Mouse (Mus musculus) T-helper 17 cell (primary cell): ENCODE results near the gene Hspa12a.

Experiments
- in situ Hi-C, 2 experiments: fragments of 300-600 bp; cut with MboI, MseI; formaldehyde crosslinking; loops; 1 replicate in 1 of 2; 2 replicates in 1 of 2; pipeline ENCODE4 v1.15.1; 2025; ENCODE audit warnings: high pct_unique_total_duplicates in 2 of 2

The Hspa12a gene

DNA sequence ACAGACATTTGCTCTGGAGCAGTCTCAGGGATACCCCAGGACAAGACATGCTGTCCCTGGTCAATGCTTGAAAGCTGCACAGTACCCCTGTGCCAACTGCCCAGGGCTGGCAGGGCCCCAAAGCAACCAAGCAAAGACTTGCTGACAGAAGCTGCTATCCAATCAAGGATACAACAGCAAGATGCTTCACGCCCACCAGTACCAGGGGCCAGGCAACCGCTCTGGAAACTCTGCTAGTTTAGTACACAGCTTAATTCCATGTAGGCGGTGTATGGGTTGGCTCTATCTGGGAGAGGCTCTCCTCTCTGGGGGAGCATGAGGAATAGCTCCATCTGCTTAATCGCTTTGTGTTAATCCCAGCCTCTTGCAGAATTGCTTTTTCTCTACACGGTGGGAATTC, 113.9 kb downstream of the Hspa12a start:
- in situ Hi-C loops: no loop called here

DNA sequence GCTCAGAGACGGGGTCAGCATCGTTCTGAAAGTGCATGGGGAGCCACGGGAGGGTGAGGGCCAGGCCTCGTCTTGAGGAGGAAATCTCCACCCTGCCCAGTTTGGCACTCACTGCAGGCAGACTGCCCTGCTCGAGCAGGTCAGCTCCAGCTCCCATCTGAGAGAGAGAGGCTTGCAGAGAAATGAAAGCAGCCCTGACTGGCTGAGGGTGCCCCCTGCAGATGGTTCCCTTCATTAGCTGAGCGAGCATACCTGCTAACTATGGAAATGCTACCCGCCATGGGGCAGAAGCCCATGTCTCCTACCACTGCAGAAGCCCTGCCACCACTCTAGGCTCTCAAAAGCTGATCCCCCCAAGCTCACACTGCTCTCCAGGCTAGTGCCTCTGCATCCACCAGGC, 115.8 kb downstream of the Hspa12a start:
- in situ Hi-C loops: no loop called here

DNA sequence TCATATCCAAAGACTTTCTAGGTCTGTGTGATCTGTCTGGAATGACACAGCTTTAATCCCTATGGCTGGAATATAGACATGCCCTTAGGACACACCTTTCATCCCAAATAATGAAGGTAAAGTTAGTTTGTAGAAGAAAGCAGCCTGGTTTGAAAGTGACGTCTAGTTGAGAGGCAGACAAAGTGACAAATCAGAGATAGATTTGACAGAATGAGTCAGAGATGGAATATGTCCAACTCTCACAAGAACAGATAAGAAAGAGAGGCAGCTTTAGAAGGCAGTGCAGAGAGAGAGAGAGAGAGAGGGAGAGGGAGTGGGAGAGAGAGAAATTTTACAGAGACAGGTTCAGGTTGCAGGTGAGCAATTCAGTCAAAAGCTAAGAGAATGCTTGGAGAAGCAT, 119.1 kb downstream of the Hspa12a start:
- in situ Hi-C loops: no loop called here

DNA sequence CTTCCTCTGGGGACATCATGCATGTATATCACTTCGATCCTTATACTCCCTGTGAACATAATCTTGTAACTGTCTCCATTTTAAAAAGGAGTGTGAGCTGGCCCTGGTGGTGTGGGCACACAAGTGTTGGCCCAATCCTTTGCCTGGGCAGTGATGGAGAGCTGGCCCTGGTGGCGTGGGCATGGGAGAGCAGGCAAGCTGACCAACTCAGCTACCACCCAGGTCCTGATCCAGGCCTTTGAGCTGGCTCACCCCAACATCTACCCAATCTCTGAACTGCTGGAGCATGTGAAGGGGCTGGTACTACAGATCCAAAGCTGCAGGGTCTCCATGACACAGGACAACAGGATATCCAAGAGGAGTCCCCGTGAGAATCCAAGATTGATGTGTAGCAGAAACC, 120.2 kb downstream of the Hspa12a start:
- in situ Hi-C loops: no loop called here

GRCm38 (mm10) chr19:58822454-58823200, 120.8 kb downstream of the Hspa12a start:
- in situ Hi-C loops: no loop called here

GRCm38 (mm10) chr19:58818571-58819415, 124.7 kb downstream of the Hspa12a start:
- in situ Hi-C loops: loop anchor here in 1 of 2 experiments (10.0 kb wide), 1 partner anchor 386 kb away; no protein-coding TSS in a partner anchor

- in situ Hi-C loops: loop anchor here in 1 of 2 experiments (10.0 kb wide), 1 partner anchor 387 kb away; no protein-coding TSS in a partner anchor
Observed at GRCm38 (mm10) chr19:58817398-58817797, 126.1 kb downstream of the Hspa12a start.

- in situ Hi-C loops: loop anchor here in 1 of 2 experiments (10.0 kb wide), 1 partner anchor 388 kb away; no protein-coding TSS in a partner anchor
Observed at GRCm38 (mm10) chr19:58816453-58817041, 126.9 kb downstream of the Hspa12a start.

GRCm38 (mm10) chr19:58815179-58815922, 128.1 kb downstream of the Hspa12a start:
- in situ Hi-C loops: loop anchor here in 1 of 2 experiments (10.0 kb wide), 1 partner anchor 389 kb away; no protein-coding TSS in a partner anchor

- in situ Hi-C loops: loop anchor here in 1 of 2 experiments (10.0 kb wide), 1 partner anchor 394 kb away; no protein-coding TSS in a partner anchor
Observed at GRCm38 (mm10) chr19:58810536-58810935, 132.9 kb downstream of the Hspa12a start.

GRCm38 (mm10) chr19:58808864-58809263, 134.6 kb downstream of the Hspa12a start:
- in situ Hi-C loops: loop anchor here in 1 of 2 experiments (5.0 kb wide), 1 partner anchor 98 kb away; no protein-coding TSS in a partner anchor

- in situ Hi-C loops: loop anchor here in 1 of 2 experiments (5.0 kb wide), 1 partner anchor 101 kb away; no protein-coding TSS in a partner anchor
Observed at GRCm38 (mm10) chr19:58806364-58806763, 137.1 kb downstream of the Hspa12a start.

- in situ Hi-C loops: loop anchor here in 1 of 2 experiments (5.0 kb wide), 1 partner anchor 102 kb away; no protein-coding TSS in a partner anchor
Observed at GRCm38 (mm10) chr19:58805191-58805779, 138.2 kb downstream of the Hspa12a start.

- in situ Hi-C loops: no loop called here
Observed at GRCm38 (mm10) chr19:58795114-58795669, 148.3 kb downstream of the Hspa12a start.

GRCm38 (mm10) chr19:58794284-58794683, 149.2 kb downstream of the Hspa12a start, which contains the start of gene 1700019N19Rik:
TSS of gene 1700019N19Rik (minus strand) at chr19:58794461.
- in situ Hi-C loops: no loop called here

DNA sequence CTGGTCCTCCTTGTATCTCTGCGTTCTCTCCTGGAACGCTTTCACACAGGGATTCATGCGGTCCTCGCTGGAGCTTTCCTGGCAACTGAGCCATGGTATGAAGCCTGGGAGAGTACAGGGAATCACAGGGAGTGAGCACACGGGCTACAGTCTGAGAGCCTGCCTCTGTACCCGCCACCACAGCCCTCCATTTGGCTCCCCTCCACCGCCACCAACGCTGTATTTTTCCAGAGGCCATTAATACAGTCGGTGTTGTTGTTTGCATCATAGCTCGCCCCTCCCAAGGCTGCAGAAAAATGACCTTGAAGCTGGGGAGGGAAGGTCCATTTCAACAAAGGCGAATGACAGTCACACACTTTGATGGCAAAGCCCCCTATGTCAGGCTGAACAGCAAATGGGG, 154.3 kb downstream of the Hspa12a start:
- in situ Hi-C loops: loop anchor here in 1 of 2 experiments (5.0 kb wide), 1 partner anchor 42 kb away; no protein-coding TSS in a partner anchor

GRCm38 (mm10) chr19:58783938-58784337, 159.5 kb downstream of the Hspa12a start:
- in situ Hi-C loops: no loop called here

DNA sequence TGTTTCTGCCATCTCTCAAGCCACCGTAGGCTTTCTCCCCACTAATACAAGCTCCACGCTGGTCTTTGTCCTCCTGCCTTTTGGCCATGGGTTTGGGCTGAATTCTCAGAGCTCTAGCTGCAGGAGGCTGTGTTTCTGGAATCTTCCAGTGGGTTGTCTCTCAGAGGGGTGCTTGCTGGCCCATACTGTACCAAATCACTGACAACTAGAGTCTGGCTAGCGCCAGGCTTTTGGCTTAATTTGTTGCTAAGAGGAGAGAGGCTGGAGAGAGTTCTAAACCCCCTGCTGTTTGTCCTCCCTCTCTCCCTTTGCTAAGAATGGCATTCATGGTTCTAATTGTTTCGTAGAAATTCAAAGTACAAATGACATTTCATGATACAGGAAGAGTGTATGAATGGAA, 161.9 kb downstream of the Hspa12a start:
- in situ Hi-C loops: no loop called here

- in situ Hi-C loops: no loop called here
Observed at GRCm38 (mm10) chr19:58776461-58776860, 167.0 kb downstream of the Hspa12a start.

DNA sequence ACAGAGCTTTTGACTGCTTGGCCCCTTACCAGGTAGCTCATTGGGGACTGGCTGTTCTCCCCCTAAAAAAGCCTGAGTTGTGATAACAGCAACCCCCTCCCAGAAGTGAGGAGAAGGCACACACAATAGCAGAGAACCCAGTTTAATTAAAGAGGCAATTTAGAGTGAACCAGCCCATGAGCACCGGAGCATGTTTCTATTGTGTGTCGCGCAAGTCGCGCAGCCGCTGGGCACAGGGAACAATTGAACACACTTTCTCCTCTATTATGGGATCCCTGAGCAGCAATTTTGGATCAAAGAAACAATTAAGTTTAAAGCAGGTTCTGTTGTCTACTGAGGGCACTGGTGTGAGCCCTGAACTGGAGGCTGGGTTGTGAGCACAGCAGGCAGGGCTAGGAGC, 176.1 kb downstream of the Hspa12a start:
- in situ Hi-C loops: loop anchor here in 1 of 2 experiments (5.0 kb wide), 1 partner anchor 55 kb away; no protein-coding TSS in a partner anchor
